16 mouse cellular contexts compared by ENCODE assay signal in the genomic region with DNA sequence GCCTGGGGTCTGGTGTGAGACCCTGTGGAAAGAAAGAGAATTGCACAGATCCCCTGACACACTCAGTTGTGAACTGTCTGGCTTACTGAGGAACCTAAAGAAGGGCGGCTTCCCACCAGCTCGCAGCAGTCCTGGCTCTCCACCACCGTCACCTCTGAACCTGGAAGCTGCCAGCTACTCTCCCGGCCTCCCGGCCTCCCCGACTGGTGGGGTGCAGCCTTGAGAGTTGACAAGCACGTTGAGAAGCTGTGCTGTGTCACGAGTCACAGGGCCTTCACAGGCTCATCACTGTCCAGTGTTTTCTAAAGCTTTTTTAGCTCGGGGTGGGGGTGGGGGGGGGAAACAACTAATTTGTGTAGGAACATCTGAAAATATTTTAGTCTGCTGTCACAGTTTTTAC.
"Had no signal": no experiment of that assay in that cellular context is flagged by ENCODE, and none has a peak within 500 bp of the region (broad histone marks: within the 10 kb centered on the region; RNA-seq: fewer than 3 reads in every experiment).

No protein-coding gene starts in this region.

- H3K9me3 ChIP-seq: lung, embryonic 15.5 days; megakaryocyte, embryonic 14.5 days; midbrain, embryonic 13.5 days; midbrain, embryonic 15.5 days; neural tube, embryonic 12.5 days; stomach, embryonic 15.5 days had no signal

- H3K27me3 ChIP-seq: lung, embryonic 15.5 days; midbrain, embryonic 13.5 days; midbrain, embryonic 15.5 days; neural tube, embryonic 12.5 days; stomach, embryonic 15.5 days had no signal

- H3K36me3 ChIP-seq: midbrain, embryonic 13.5 days; midbrain, embryonic 15.5 days had no signal

- H3K4me1 ChIP-seq: midbrain, embryonic 15.5 days; neural tube, embryonic 12.5 days; stomach, embryonic 15.5 days had no signal

- H3K4me3 ChIP-seq: lung, embryonic 15.5 days; midbrain, embryonic 13.5 days; midbrain, embryonic 15.5 days; neural tube, embryonic 12.5 days; stomach, embryonic 15.5 days had no signal

- H3K27ac ChIP-seq: lung, embryonic 15.5 days; macrophage; midbrain, embryonic 13.5 days; midbrain, embryonic 15.5 days; neural tube, embryonic 12.5 days; stomach, embryonic 15.5 days had no signal

- H3K9ac ChIP-seq: lung, embryonic 15.5 days; midbrain, embryonic 13.5 days; midbrain, embryonic 15.5 days; neural tube, embryonic 12.5 days; stomach, embryonic 15.5 days had no signal

- ATAC-seq: lung, postnatal 0 days; midbrain, embryonic 13.5 days; midbrain, embryonic 15.5 days had no signal

- DNase-seq: lung, adult 2 months; lung, postnatal 14 days; lung, postnatal 36 days; right cerebral cortex, postnatal 14 days; thymus, adult 18-20 months; thymus, postnatal 14 days; thymus, postnatal 36 days had no signal

- H3K4me2 ChIP-seq: lung, embryonic 15.5 days; midbrain, embryonic 11.5 days; midbrain, embryonic 13.5 days; midbrain, embryonic 15.5 days; neural tube, embryonic 12.5 days; stomach, embryonic 15.5 days had no signal
